Mouse (Mus musculus): ENCODE data around the gene Wdr17. TPM values are rescaled to one million over a fixed set of nuclear protein-coding genes. Genes with fewer than 3 reads are reported as not detected.
A peak's percentile ranks its signal among the peaks of the same experiment; 100 is the strongest.
"Not testable (repeated sequence)": the region's sequence is repeated elsewhere in the genome, so short reads cannot be mapped to it uniquely, and the experiment has no call there.

Wdr17 gene
- total and polyA plus RNA-seq, 3 experiments: 0.13 to 0.83 (median 0.64) TPM

DNA sequence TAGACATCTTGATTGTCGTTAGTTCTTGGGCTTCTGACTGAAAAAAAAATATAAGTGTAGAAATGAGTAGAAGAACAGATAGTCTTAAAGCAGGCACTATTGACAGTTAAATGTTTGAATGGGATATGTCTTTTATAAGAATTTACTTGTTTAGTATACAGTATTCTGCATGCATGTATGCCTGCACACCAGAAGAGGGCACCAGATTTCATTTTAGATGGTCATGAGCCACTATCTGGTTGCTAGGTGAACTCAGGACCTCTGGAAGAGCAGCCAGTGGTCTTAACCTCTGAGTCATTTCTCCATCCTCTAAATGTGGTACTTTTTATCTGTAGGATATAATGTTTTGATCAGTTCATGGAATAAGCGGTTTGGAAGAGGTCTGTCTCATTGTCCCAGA lies 227.3 kb downstream of the Wdr17 start:
- no peak overlapping the region for H3K9ac ChIP-seq (ENCODE audit: insufficient read depth, low read depth)
- H3K36me3 ChIP-seq (replicated peaks in 1 of 2; ENCODE audit: control insufficient read depth in 1 of 2, insufficient read depth in 1 of 2, low read length in 1 of 2): no peaks in the 10 kb centered on the region
- dilution Hi-C loops (cut with MboI; ENCODE audit: extremely low pct_ligation_motif_present, extremely low pct_unique_long_range_greater_than_20kb, low sequenced_read_pairs): no loop called here
- no peaks in the 10 kb centered on the region for H3K79me2 ChIP-seq (replicated peaks; ENCODE audit: control insufficient read depth, extremely low read depth, insufficient read depth, poor library complexity, severe bottlenecking)
- H3K4me3 ChIP-seq (replicated peaks in 1 of 3; ENCODE audit: low read depth in 2 of 3, low read length in 2 of 3, poor library complexity in 1 of 3): no peak overlapping the region
- no peaks in the 10 kb centered on the region for H3K9me3 ChIP-seq (replicated peaks; ENCODE audit: low read length)
- in situ Hi-C loops (cut with MboI; ENCODE audit: low pct_ligation_motif_present, low pct_unique_long_range_greater_than_20kb, low sequenced_read_pairs): loop anchor here (10.0 kb wide), 1 partner anchor 155 kb away; no protein-coding TSS in a partner anchor
- no peak overlapping the region for H3K27ac ChIP-seq (ENCODE audit: insufficient read depth, low read depth)
- no peak for TF ChIP-seq TCF12 (IDR thresholded peaks at IDR 0.05; ENCODE audit: low read depth, low read length)
- no peak for TF ChIP-seq E2F4 (IDR thresholded peaks at IDR 0.05; ENCODE audit: insufficient replicate concordance, low read depth, low read length)
- TF ChIP-seq CTCF (conservative IDR thresholded peaks at IDR 0.05 in 1 of 2, IDR thresholded peaks at IDR 0.05 in 1 of 2; ENCODE audit: low read depth in 2 of 2, low read length in 2 of 2): peak; percentile 15 to 34; a peak in 2 of 4 replicates
- no peak for TF ChIP-seq GABPA (IDR thresholded peaks at IDR 0.05; ENCODE audit: insufficient replicate concordance, low read depth, low read length)
- TF ChIP-seq SMC3 (IDR thresholded peaks at IDR 0.05; ENCODE audit: low read depth, low read length): 0 out of 2 replicates have a peak, but pooled peaks have one; percentile 5
- TF ChIP-seq ZKSCAN1 (IDR thresholded peaks at IDR 0.05; ENCODE audit: borderline replicate concordance, low read depth, low read length): no peak
- no peak for TF ChIP-seq MEF2A (IDR thresholded peaks at IDR 0.05; ENCODE audit: borderline replicate concordance, low read depth, low read length)
- no peak for TF ChIP-seq MAX (IDR thresholded peaks at IDR 0.05; ENCODE audit: low read length)
- no peak for TF ChIP-seq SIN3A (IDR thresholded peaks at IDR 0.05; ENCODE audit: low read length)
- no peak for TF ChIP-seq JUND (conservative IDR thresholded peaks at IDR 0.05; ENCODE audit: low read depth, low read length)
- TF ChIP-seq ETS1 (conservative IDR thresholded peaks at IDR 0.05; ENCODE audit: low read depth, low read length): no peak
- no peak for TF ChIP-seq CHD2 (IDR thresholded peaks at IDR 0.05; ENCODE audit: low read length)
- TF ChIP-seq CHD1 (IDR thresholded peaks at IDR 0.05; ENCODE audit: low read depth, low read length): no peak
- H3K27me3 ChIP-seq (replicated peaks): no peaks in the 10 kb centered on the region
- H3K4me1 ChIP-seq (ENCODE audit: control insufficient read depth in 1 of 2, insufficient read depth in 2 of 2): no peaks in the 10 kb centered on the region
- peak; percentile 7 for DNase-seq (ENCODE audit: extremely low read depth)
- no peak overlapping the region for H3K4me2 ChIP-seq (ENCODE audit: insufficient read depth, low read depth, poor library complexity, severe bottlenecking)

DNA sequence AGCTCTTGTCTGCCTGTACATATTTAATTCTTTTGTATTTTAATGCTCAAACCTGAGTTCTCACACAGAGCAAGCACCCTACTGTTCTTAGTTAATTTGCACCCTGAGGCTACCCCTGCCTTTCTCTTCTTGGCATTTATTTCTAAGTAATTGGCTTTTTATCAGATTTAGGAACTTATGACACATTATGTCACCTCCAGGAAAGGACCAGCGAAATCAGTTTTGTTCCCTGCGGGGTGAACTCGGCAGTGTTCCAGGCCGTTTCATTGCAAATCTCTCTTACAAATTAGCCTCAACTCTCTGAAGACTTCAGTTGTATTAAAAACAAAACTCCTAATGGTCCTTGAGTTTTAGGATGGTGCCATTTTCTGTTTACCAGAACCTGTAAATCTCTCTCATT lies 248.3 kb downstream of the Wdr17 start:
- dilution Hi-C loops (cut with MboI; ENCODE audit: extremely low pct_ligation_motif_present, extremely low pct_unique_long_range_greater_than_20kb, low sequenced_read_pairs): no loop called here
- in situ Hi-C loops (cut with MboI; ENCODE audit: low pct_ligation_motif_present, low pct_unique_long_range_greater_than_20kb, low sequenced_read_pairs): no loop called here
- no peaks in the 10 kb centered on the region for H3K79me2 ChIP-seq (replicated peaks; ENCODE audit: control insufficient read depth, extremely low read depth, insufficient read depth, poor library complexity, severe bottlenecking)
- TF ChIP-seq RCOR1 (conservative IDR thresholded peaks at IDR 0.05; ENCODE audit: low read depth, low read length): no peak
- no peak for TF ChIP-seq E2F4 (IDR thresholded peaks at IDR 0.05; ENCODE audit: insufficient replicate concordance, low read depth, low read length)
- no peak for TF ChIP-seq CTCF (conservative IDR thresholded peaks at IDR 0.05 in 1 of 2, IDR thresholded peaks at IDR 0.05 in 1 of 2; ENCODE audit: low read depth in 2 of 2, low read length in 2 of 2)
- no peak for TF ChIP-seq CHD1 (IDR thresholded peaks at IDR 0.05; ENCODE audit: low read depth, low read length)
- no peak for TF ChIP-seq MXI1 (IDR thresholded peaks at IDR 0.05; ENCODE audit: low read depth, low read length)
- TF ChIP-seq SMC3 (IDR thresholded peaks at IDR 0.05; ENCODE audit: low read depth, low read length): no peak
- TF ChIP-seq PAX5 (IDR thresholded peaks at IDR 0.05; ENCODE audit: low read length): no peak
- TF ChIP-seq MAZ (IDR thresholded peaks at IDR 0.05; ENCODE audit: low read depth, low read length): no peak
- no peak for TF ChIP-seq ETS1 (conservative IDR thresholded peaks at IDR 0.05; ENCODE audit: low read depth, low read length)
- TF ChIP-seq EP300 (IDR thresholded peaks at IDR 0.05; ENCODE audit: low read length): no peak
- no peak for TF ChIP-seq HCFC1 (IDR thresholded peaks at IDR 0.05; ENCODE audit: low read depth, low read length)
- TF ChIP-seq NELFE (IDR thresholded peaks at IDR 0.05; ENCODE audit: low read depth, low read length): no peak
- TF ChIP-seq ELF1 (IDR thresholded peaks at IDR 0.05; ENCODE audit: low read depth, low read length): no peak
- TF ChIP-seq BHLHE40 (IDR thresholded peaks at IDR 0.05; ENCODE audit: low read depth, low read length): no peak
- TF ChIP-seq ZC3H11A (IDR thresholded peaks at IDR 0.05; ENCODE audit: low read depth, low read length): no peak
- no peak for TF ChIP-seq MAX (IDR thresholded peaks at IDR 0.05; ENCODE audit: low read length)
- TF ChIP-seq TCF12 (IDR thresholded peaks at IDR 0.05; ENCODE audit: low read depth, low read length): no peak
- TF ChIP-seq USF2 (conservative IDR thresholded peaks at IDR 0.05; ENCODE audit: low read depth, low read length): no peak
- TF ChIP-seq POLR2A (IDR thresholded peaks at IDR 0.05; ENCODE audit: low read depth, low read length): no peak
- TF ChIP-seq POLR2AphosphoS2 (IDR thresholded peaks at IDR 0.05; ENCODE audit: low read depth, low read length): no peak
- H3K4me3 ChIP-seq (replicated peaks in 1 of 3; ENCODE audit: low read depth in 2 of 3, low read length in 2 of 3, poor library complexity in 1 of 3): no peak overlapping the region
- H3K9ac ChIP-seq (ENCODE audit: insufficient read depth, low read depth): no peak overlapping the region
- H3K9me3 ChIP-seq (replicated peaks; ENCODE audit: low read length): no peaks in the 10 kb centered on the region
- no peaks in the 10 kb centered on the region for H3K27me3 ChIP-seq (replicated peaks)
- H3K4me1 ChIP-seq (ENCODE audit: control insufficient read depth in 1 of 2, insufficient read depth in 2 of 2): peaks cover 0 to 18% of the 10 kb centered on the region in 2 experiments; a peak in 2 of 4 replicates
- DNase-seq (ENCODE audit: extremely low read depth): no peak
- no peak overlapping the region for H3K4me2 ChIP-seq (ENCODE audit: insufficient read depth, low read depth, poor library complexity, severe bottlenecking)
- H3K36me3 ChIP-seq (replicated peaks in 1 of 2; ENCODE audit: control insufficient read depth in 1 of 2, insufficient read depth in 1 of 2, low read length in 1 of 2): no peaks in the 10 kb centered on the region
- no peak overlapping the region for H3K27ac ChIP-seq (ENCODE audit: insufficient read depth, low read depth)

DNA sequence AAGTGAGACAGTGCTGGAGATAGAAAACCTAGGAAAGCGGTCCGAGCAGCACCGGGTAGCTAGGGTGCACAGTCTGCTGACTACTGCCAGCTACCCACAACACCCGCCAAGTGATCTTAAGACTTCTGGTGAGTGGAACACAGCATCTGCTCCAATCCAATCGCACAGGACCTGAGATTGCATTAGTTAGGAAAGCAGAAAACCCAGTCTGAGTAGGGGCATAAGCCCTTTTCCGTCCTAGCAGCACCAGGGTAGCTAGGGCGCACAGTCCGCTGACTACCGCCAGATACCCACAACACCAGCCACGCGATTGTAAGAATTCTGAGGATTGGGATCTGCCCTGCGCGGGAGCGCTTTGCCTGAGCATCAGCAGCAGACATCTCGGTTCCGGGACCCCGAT lies 270.3 kb downstream of the Wdr17 start:
- dilution Hi-C loops (cut with MboI; ENCODE audit: extremely low pct_ligation_motif_present, extremely low pct_unique_long_range_greater_than_20kb, low sequenced_read_pairs); H3K36me3 ChIP-seq (replicated peaks in 1 of 2; ENCODE audit: control insufficient read depth in 1 of 2, insufficient read depth in 1 of 2, low read length in 1 of 2); H3K27ac ChIP-seq (ENCODE audit: insufficient read depth, low read depth); H3K4me2 ChIP-seq (ENCODE audit: insufficient read depth, low read depth, poor library complexity, severe bottlenecking); H3K4me3 ChIP-seq (replicated peaks in 1 of 3; ENCODE audit: low read depth in 2 of 3, low read length in 2 of 3, poor library complexity in 1 of 3); H3K27me3 ChIP-seq (replicated peaks); H3K79me2 ChIP-seq (replicated peaks; ENCODE audit: control insufficient read depth, extremely low read depth, insufficient read depth, poor library complexity, severe bottlenecking); H3K4me1 ChIP-seq (ENCODE audit: control insufficient read depth in 1 of 2, insufficient read depth in 2 of 2); H3K9me3 ChIP-seq (replicated peaks; ENCODE audit: low read length); H3K9ac ChIP-seq (ENCODE audit: insufficient read depth, low read depth); DNase-seq (ENCODE audit: extremely low read depth); in situ Hi-C loops (cut with MboI; ENCODE audit: low pct_ligation_motif_present, low pct_unique_long_range_greater_than_20kb, low sequenced_read_pairs): not testable (repeated sequence)

All from CH12.LX (cell line).